Mouse (Mus musculus) erythroblast, embryonic 14.5 days (primary cell): ENCODE measurements around the gene Slco2a1.

ENCODE experiments used
- GATA1 ChIP-seq: IDR thresholded peaks from 2 replicates; pipeline ENCODE4 v1.6.1; 2012; ENCODE audit warnings: low read length, inconsistent platforms, mixed read lengths
- TAL1 ChIP-seq: IDR thresholded peaks from 3 replicates; pipeline ENCODE4 v1.6.1; 2012; ENCODE audit warnings: low read length, inconsistent platforms, mixed read lengths

GRCm38 (mm10) chr9:102961356-102962092 lies 27.0 kb upstream of the Slco2a1 start:
- no peak for TF ChIP-seq GATA1
- TF ChIP-seq TAL1, result no peak
